Mouse (Mus musculus) ovary, postnatal 36 days (tissue): ENCODE measurements around the gene Wfdc18.
A peak's percentile ranks its signal among the peaks of the same experiment; 100 is the strongest.

Experiments used
- DNase-seq: peaks from one replicate; pipeline ENCODE4 v3.0.0; 2022; ENCODE audit warnings: low spot score, mixed read lengths

Gene Wfdc18

GRCm38 (mm10) chr11:83708715-83709114 is at the start of gene Wfdc18:
Wfdc18 (plus strand) TSS chr11:83709015.
- DNase-seq: no peak

GRCm38 (mm10) chr11:83662204-83662603 is 46.6 kb upstream of the Wfdc18 start, which contains the start of gene Ccl4:
Ccl4 (plus strand) TSS chr11:83662584.
- DNase-seq: no peak

GRCm38 (mm10) chr11:83663532-83663931 is 45.3 kb upstream of the Wfdc18 start:
- DNase-seq: no peak

GRCm38 (mm10) chr11:83671743-83672142 is 37.1 kb upstream of the Wfdc18 start:
- no peak for DNase-seq

- DNase-seq: no peak
Observed at GRCm38 (mm10) chr11:83675665-83676064, 33.1 kb upstream of the Wfdc18 start.

- DNase-seq: no peak
Observed at GRCm38 (mm10) chr11:83689918-83690317, 18.9 kb upstream of the Wfdc18 start.

- no peak for DNase-seq
Observed at GRCm38 (mm10) chr11:83692008-83692407, 16.8 kb upstream of the Wfdc18 start.

GRCm38 (mm10) chr11:83703705-83704104 is 5.1 kb upstream of the Wfdc18 start, which contains the start of gene Wfdc17:
Wfdc17 (plus strand) TSS chr11:83703991.
- DNase-seq: no peak

- no peak for DNase-seq
Observed at GRCm38 (mm10) chr11:83709683-83710082, 868 bp downstream of the Wfdc18 start.

GRCm38 (mm10) chr11:83712671-83713070 is 3.9 kb downstream of the Wfdc18 start:
- DNase-seq: no peak

GRCm38 (mm10) chr11:83713925-83714324 is 5.1 kb downstream of the Wfdc18 start:
- no peak for DNase-seq

- DNase-seq: peak; percentile 4
Observed at GRCm38 (mm10) chr11:83717042-83717665, 8.3 kb downstream of the Wfdc18 start.

- DNase-seq: no peak
Observed at GRCm38 (mm10) chr11:83720766-83721165, 12.0 kb downstream of the Wfdc18 start.

GRCm38 (mm10) chr11:83728757-83729432 is 20.1 kb downstream of the Wfdc18 start:
- no peak for DNase-seq

- no peak for DNase-seq
Observed at GRCm38 (mm10) chr11:83731116-83731515, 22.3 kb downstream of the Wfdc18 start.

- DNase-seq: no peak
Observed at GRCm38 (mm10) chr11:83733071-83733640, 24.3 kb downstream of the Wfdc18 start.

GRCm38 (mm10) chr11:83734215-83734614 is 25.4 kb downstream of the Wfdc18 start:
- no peak for DNase-seq

GRCm38 (mm10) chr11:83735881-83736280 is 27.1 kb downstream of the Wfdc18 start:
- no peak for DNase-seq

GRCm38 (mm10) chr11:83737109-83737558 is 28.3 kb downstream of the Wfdc18 start:
- DNase-seq: no peak

- DNase-seq: peak; percentile 58
Observed at GRCm38 (mm10) chr11:83739241-83739640, 30.4 kb downstream of the Wfdc18 start.

- no peak for DNase-seq
Observed at GRCm38 (mm10) chr11:83740443-83740991, 31.7 kb downstream of the Wfdc18 start.

GRCm38 (mm10) chr11:83741841-83742240 is 33.0 kb downstream of the Wfdc18 start:
- no peak for DNase-seq
